Mouse (Mus musculus) neural tube, embryonic 10.5 days (tissue): ENCODE data around the gene Rabep1.
"Not testable (repeated sequence)": the region's sequence is repeated elsewhere in the genome, so short reads cannot be mapped to it uniquely, and the experiment has no call there.

Experiments used
- DNase-seq: peaks from one replicate; pipeline ENCODE4 v3.0.0-alpha.2; 2017; ENCODE audit warnings: low spot score; ENCODE audit errors: extremely low spot score

The Rabep1 gene

DNA sequence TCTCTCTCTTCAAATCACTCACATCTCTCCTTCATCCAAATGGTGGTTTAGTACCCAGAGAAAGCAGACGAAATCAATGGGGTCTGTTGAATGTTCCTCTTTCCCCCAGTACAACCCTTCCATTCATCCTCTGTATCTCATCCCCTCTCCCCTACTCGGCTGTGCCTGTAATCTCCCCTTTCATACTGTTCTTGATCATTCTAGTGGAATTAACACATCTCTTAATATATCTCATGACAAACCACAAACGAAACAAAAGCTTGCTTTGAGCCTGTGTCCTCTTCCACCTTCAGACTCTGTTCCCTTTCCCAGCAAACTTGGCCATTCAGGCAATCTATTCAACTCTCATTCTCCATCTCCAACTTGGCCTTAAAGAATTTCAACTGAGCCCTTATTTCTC lies 13.4 kb upstream of the Rabep1 start:
- DNase-seq = no peak

DNA sequence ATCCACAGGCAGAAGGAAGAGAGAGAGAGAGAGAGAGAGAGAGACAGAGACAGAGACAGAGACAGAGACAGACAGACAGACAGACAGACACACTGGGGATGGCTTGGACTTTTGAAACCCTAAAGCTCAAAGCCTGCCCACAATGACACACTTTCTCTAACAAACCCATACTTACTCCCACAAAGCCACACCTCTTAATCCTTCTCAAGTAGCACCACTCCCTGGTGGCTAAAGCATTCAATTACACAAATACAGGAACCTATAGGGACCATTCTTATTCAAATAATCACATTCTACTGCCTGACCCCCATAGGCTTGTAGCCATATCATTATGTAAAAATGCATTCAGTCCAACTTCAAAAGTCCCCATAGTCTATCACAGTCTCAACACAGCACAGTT lies 11.2 kb upstream of the Rabep1 start:
- no peak for DNase-seq

DNA sequence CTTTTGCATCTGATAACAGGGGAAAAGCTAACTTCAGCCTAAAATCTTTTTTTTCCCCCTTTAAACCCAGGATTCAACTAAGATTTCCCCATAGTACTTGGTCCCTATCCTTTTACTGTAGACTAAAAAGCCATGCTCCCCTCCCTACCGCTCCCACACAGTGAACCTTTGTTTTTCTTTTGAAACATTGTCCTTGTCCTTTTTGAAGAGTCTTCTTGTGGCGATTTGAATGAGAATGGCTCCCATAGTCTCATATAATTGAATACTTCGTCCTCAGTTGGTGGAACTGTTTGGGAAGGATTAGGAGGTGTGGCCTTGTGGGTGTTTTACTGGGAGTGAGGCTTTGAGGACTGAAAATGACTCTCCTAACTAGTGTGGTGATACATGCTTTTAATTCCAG lies 10.7 kb upstream of the Rabep1 start:
- no peak for DNase-seq

DNA sequence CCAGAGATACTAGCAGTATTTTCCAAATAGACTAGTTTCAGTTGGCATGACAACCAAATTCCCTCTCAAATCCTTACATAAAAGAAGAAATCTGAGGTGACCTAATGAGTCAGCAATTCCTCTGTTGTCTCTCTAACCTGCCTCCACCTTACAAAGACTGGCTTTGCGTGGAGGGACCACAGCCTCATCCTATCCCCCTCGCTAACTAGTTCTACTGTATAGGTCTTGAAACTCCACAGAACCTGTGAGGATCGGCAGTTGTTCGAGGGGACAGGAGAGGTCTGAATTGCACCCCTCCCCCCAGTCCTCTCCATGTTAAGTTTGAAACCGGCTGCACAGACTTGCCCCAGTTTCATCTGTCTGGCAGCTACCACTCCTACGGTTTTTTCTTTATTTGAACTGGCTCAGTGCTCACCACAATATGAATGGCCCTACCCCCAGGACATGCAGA lies 9.2 kb upstream of the Rabep1 start:
- DNase-seq = no peak

DNA sequence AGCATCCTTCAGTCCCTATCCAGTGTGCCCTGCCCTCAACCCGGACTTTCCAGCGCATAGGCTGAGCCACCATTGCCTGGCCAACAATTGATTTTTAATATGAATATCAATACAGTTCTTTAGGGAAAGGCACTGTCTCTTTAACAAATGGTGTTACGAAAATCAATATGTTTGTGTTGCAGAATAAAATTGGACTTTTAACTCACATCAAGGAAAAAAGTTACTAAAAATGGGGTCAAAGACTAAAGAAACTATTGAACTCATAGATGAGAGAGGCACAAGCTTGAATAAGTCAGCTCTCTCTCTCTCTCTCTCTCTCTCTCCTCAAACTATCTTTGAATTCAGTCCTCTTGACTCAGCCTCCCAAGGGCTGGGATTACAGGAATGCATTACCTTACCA lies 7.5 kb upstream of the Rabep1 start:
- no peak for DNase-seq

DNA sequence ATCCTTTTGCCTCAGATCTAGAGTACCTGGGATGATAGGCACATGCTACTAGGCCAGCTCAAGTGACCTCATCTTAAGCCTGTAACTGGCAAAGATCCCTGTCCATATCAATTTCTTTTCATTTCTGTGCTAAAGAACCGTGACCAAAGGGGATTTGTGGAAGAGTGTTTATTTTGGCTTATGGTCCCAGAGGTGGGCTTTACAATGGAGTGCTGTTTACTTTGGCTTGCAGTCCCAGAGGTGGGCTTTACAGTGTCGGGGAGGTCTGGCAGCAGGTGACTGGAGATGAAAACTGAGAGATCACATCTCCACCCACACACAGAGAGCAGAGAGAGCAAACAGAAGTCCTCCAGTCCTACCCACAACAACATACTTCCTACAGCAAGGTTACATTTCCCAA lies 6.0 kb upstream of the Rabep1 start:
- DNase-seq = no peak

DNA sequence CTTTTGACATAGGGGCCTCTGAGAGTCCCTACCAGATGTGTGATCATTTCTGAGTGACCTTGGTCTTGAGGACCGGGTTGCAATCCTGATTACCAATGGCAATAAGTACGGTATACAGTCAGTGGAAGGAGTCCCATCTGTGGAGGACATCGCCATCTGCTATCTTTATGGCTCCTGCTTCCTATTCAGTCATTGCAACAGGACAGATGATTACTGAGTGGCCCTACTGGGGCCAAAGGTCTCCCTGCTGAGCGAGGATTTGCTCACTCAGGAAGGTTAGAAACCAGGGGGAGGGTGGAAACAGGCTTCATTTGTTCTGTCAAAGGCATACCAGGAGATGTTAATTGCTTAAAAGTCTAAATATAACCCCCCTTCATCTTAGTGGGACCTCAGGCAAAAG lies 1.6 kb upstream of the Rabep1 start:
- DNase-seq = no peak

DNA sequence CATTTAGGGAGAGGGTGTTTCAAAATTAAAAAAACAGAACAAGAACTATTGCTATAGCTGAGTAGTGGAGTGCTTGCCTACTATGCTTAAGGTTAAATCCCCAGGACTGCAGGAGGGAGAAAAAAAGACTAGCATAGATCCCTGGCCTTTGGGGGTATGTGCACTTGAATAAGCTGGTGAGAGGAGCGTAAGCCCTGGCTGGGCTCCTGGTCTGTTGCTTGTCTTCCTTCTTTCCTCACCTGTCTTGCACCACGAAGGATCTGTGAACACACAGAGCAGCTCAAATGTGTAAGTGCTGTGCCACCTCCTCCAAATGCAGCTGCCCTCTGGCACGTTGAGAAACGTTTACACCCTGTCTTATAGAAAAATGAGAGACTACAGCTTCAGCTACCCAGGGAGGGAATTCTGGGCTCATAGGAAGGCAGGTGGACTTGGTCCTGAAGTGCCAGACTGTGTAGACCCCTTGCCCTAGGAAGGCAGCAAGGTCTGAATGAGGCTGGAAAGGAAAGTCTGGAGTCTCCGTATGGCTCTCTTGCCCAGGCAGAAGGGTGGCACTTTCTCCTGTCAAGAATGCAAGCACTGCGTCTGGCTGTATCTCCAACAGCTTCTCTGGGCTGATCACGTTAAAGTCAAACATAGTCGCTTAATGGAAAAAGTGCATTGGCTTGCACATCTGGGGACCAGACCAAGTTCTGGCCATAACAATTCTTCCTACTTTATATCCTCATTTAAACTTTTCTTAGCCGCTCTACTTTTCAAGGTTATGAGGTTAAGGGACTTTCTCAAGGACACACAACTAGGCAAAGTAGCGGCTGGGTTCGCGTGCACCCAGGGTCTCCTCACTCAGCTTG lies 652 bp upstream of the Rabep1 start:
- no peak for DNase-seq

DNA sequence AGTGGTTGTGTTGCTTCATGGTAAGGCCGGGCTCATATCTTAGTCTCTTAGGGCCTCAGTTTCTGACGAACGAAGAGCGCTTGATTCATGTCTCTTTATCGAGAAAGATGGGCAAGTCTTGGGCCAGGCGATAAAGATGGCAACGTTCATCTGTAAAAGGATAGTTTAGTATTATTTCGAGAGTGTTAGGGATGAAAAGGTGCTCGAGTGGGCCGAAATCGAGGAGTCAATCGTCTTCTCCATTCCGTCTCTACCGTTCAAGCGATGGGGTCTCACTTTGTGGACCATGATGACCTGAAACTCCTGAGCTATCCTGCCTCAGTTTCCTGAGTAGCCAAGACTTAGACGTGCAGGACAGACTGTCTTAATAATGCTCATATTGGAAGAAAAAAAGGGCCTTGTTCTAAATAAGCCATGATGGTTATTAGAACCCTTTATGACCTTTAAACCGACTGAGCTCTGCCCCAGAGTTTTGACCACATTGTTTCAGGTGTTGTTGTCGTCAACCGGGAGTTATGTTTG lies 940 bp downstream of the Rabep1 start:
- DNase-seq = no peak

DNA sequence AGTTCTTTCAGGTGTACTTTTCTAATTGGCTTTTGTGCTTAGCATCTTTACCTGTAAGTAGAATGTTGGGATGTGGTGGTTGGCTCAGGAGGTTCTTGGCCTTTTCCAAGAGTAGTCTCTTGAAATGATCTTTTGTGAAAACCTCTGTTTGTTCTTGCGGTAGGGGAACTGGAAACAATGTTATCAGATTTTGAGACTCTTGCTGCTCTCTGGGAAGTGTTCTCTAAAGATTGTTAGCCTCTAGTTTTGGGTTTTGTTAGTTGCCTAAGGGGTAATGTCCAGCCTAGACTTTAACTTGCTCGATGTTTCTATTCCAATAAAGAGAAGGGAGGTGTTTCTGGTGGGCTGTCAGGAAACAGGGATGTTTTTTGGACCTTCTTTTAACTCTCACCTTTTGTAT lies 1.5 kb downstream of the Rabep1 start:
- no peak for DNase-seq

DNA sequence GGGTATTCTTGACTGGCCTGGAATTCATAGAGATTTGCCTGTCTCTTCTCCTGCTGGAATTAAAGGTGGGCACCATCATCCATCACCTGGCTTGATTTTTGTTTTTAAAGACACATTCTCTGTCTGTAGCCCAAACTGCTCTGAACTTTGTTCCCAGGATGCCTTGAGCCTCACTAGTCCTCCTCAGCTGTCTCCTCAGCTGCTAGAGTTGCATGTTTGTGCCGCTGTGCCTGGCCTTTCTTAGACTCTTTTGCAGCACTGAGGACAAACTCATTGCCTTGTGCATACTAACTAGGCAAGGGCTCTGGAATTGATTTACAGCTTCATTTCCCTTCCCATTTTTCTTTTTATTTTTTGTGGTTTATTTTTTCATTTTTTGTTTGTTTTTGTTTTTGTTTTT lies 15.8 kb downstream of the Rabep1 start:
- DNase-seq = no peak

DNA sequence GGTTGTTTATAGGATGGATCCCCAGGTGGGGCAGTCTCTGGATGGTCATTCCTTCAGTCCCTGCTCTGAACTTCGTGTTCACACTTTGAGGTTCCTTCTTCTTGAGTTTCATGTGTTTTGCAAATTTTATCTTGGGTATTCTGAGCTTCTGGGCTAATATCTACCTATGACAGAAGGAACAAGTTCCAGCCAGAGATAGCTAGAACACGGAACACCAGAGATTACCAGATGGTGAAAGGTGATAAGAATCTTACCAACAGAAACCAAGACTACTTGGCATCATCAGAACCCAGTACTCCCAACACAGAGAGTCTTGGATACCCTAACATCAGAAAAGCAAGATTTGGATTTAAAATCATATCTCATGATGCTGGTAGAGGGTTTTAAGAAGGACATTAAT lies 18.6 kb downstream of the Rabep1 start:
- not testable (repeated sequence) for DNase-seq

DNA sequence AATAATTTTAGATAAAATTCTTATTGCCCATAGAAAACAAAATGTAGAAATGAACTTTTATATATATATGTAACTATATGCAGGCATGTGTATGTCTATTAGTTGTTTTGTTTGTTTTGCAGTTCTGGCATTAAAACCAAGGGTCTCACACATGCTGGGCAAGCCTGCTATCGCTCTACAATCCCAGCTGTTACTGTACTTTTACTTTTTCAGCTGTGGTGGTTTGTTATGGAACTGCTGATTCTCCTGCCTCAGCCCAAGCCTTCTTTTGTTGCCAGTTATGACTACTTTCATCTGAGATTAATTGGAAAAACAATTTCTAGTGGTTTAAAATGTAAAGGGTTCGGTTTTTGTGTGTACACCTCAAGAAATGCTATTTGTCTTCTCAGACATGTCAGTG lies 20.6 kb downstream of the Rabep1 start:
- no peak for DNase-seq

DNA sequence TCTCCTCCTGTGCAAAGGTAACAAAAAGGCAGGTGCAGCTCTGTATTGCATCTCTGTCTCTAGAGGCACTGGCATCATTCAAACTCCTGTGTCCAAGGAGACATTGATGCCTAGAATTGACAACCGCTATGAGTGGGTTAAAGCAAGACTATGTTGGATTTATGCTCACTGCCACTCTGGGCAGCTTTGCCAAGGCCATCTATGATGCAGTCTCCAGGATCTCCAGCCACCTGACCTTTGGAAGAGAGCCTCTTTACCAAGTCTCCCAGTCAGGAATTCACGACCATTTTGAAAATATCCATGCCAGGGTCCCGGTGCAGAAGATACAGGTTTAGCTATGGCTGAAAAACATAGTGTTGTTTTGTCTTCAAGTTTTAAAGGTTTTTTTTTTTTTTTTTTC lies 24.7 kb downstream of the Rabep1 start:
- DNase-seq = no peak

DNA sequence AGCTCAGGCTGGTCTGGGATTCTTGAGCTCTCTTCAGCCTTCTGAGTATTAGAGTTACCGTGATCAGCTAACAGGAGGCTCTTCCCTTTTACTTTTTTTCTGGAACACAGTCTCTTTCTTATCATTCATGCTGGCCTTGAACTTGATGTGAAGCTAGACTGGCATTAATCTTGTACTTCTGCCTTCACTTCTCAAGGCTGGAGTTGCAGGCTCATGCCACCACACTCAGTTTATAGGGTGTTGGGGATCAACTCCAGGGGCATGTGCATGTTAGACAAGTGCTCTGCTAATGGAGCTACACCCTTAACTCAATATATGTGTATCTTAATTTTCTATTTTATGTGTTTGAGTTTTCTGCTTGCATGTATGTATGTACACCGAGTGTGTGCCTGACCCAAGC lies 25.2 kb downstream of the Rabep1 start:
- no peak for DNase-seq

DNA sequence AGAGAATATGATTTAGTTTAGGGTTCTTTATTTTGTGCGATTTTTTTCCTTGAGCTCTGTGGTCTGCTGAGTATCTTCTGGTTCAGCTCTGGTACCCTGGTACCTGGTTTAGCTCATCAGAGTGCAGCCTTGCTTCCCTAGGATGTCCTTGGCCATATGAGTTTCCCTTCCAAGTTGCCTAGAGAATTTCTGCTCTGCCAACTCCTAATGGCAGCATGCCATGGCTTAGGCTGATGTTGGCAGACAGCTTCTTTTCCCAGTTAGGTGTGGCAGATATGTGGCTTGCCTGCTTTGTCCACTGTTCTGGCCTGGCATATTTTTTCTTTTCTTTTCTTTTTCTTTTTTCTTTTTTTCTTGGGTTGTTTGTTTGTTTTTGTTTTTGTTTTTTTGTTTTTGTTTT lies 25.8 kb downstream of the Rabep1 start:
- DNase-seq = no peak

DNA sequence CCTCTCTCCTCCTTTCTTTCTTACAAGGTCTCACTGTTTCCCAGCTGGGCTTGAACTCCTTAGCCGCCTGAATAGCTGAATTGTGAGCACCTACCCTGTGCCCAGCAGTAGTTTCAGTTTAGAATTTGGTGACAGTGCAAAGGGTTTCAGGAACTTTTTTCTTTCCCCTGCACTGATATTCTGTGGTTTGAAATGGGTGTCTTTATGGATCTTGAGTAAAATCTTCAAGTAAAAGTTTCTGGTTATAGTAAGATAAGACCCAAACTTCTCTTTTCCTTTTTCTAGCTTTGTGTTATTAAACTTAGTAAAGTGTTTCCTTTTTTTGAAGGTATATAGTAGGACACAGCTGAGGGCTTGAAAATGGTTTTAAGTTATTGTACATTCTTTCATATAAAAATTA lies 26.5 kb downstream of the Rabep1 start:
- no peak for DNase-seq

DNA sequence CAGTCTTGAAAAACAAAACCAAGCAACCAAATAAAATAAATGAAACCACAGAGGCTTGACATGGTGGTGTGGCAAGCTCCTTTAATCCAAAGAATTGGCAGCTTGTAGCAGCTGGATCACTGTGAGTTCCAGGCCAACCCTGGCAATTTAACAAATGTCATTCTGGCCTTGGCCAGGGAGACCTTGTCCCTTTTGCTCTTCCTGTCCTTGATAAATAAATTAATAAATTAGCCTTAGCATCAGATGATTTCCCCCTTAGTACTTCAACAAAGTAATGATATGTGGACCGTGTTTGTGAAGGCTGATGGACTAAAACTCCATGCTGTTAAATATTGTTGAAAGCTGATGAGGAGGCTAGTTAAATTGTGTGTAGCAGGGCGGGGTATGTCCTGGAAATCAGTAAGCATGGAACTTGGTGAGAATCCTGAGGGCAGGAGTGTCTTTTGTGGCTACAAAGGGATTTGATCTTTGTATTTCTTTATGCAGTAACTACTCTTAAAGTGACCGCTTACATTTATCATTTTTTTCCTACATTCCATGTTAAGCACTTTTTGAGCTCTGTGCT lies 27.3 kb downstream of the Rabep1 start:
- DNase-seq = no peak

DNA sequence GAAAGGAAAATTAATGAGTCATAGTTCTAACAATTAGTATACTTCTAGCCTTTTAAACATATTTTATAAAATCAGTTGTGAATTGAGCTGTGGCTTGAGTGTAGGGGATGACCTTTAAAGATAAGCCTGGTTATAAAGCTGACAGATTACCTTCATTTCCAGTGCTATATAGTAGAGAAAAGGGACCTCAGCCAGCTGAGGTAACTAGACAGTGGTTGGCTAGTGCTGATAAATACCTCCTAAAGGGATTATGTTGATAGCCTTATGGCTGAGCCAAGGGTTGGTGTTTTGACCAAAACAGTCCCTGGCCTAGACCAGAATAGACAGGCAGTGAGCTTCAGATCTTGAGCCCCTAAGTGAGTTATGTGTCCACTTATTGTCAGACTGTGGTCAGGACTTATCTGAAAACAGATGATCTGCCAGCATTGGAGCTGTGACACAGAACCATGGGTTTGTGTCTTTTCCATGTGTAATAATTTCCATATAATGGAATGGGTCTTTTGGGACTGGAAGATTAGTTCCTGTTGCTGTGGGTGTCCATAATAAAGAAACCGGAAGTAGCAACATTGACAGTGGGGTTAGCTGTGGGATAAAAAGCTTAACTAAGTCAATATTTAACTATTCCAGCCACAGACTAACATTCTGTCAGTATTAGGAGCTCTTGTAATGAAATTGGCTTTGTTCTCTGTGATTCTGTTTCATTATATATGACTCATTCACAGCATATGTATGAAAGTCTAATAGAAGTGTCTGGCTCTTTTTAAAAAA lies 29.5 kb downstream of the Rabep1 start:
- DNase-seq = no peak

DNA sequence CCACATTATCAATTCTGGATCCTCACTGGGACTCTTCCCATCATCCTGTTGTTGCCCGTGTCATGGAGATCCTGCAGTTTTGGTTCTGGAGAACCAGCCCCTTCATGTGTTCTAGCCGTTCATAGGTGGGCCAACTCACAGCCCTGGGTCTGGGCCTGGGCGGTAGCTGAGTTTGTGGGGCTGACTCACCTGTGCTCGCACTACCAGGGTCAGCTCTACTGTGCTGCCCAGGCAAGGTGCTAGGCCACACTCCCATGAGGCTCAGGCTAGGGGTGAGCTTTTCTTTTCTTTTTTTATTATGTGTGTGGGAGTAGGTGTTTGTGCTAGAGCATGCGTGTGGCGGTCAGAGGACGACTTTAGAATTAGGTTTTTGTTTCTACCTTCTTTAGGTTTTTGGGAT lies 33.1 kb downstream of the Rabep1 start:
- no peak for DNase-seq

DNA sequence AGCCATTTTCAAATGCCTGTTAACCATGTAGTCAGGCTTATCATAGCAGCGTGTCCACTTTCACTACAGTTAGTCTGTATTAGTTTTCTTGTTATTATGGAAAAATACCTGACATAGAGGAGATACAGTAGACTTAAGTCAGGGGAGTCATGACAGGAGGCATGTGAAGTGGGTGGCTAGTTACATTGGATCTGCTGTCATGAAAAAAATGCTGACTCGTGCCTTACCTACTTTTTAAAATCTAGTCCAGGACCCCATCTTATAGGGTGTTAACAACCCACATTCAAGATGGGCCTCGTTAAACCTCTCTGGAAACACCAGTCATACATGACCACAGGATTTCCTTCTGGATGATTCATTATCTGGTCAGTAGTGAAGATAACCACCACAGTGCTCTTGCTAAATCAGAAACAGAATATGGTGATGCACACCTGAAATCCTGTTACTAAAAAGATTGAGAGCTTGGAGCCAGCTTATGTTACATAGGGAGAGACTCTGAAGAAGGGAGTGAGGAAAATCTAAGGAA lies 38.4 kb downstream of the Rabep1 start:
- DNase-seq = no peak

DNA sequence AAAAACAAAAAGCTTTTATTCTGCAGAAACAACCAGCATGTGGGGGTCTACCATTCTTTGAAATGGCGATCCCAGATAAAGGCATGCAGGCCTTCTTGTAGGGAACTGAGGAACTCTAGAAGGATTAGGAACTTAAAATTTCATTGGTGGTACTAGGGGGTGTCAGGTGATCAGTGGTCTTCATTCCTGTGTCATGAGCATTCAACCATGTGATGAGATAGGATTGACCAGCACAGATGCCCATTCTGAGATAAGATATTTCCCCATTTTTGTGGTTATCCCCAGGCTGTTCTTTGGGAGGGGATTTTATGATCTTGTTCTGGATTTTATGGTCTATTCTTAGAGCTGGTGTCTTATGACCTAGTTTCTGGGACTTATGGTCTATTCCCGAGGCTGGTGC lies 46.1 kb downstream of the Rabep1 start:
- no peak for DNase-seq
